Mouse (Mus musculus) Patski (cell line): ENCODE data around the gene Cacng5. TPM values are rescaled to one million over a fixed set of nuclear protein-coding genes. Genes with fewer than 3 reads are reported as not detected.

Experiments used
- ATAC-seq: fragments of 100-300 bp; one replicate; pipeline ENCODE4 v1.8.0; 2021
- CTCF ChIA-PET: fragments of 350-600 bp; sonication (Branson Sonifier 250); formaldehyde crosslinking; loops from one replicate; lab custom pipeline; 2022; ENCODE audit warnings: inconsistent platforms; lab: Charles Lee
- POLR2A ChIA-PET: fragments of 350-600 bp; sonication (Branson Sonifier 250); formaldehyde crosslinking; loops from one replicate; lab custom pipeline; 2022; ENCODE audit warnings: antibody characterized with exemption, inconsistent platforms; lab: Charles Lee
- DNase-seq: peaks from one replicate; pipeline ENCODE4 v3.0.0-alpha.2; 2011; ENCODE audit warnings: low read depth, low spot score
- H3K27me3 ChIP-seq: fragments of 371-371 bp; one replicate; pipeline ENCODE4 v1.5.1; 2021
- CTCF ChIP-seq: fragments of 100-300 bp; IDR thresholded peaks from one replicate; pipeline ENCODE4 v1.5.1; 2021
- in situ Hi-C: fragments of 300-500 bp; cut with MboI; formaldehyde crosslinking; loops from 3 replicates; pipeline ENCODE4 v1.11.1; 2018; ENCODE audit warnings: low pct_unique_long_range_greater_than_20kb, mixed read lengths
- polyA plus RNA-seq: library from polyadenylated mRNA; unstranded; gene quantifications from one replicate; pipeline ENCODE4 v1.2.3, GENCODE M21; 2021

The Cacng5 gene
- polyA plus RNA-seq, 1 experiment from 2014 or later, result not detected

GRCm38 (mm10) chr11:107887342-107887741, 27.5 kb downstream of the Cacng5 start:
- H3K27me3 ChIP-seq, result peaks cover 27% of the 10 kb centered on the region
- DNase-seq, result no peak
- ChIA-PET CTCF (interaction anchor here (1.8 kb wide), 1 partner anchor 22 kb away, joined by 4 read pairs; no protein-coding TSS in a partner anchor), POLR2A (no interaction called here)
- no peak for ATAC-seq
- in situ Hi-C loops, result no loop called here
- TF ChIP-seq CTCF, result no peak

GRCm38 (mm10) chr11:107876840-107877239, 38.0 kb downstream of the Cacng5 start:
- in situ Hi-C loops, result no loop called here
- no peak for ATAC-seq
- no peak for DNase-seq
- peaks cover 22% of the 10 kb centered on the region for H3K27me3 ChIP-seq
- ChIA-PET POLR2A (no interaction called here), CTCF (interaction anchor here (1.1 to 1.3 kb wide), 2 partner anchors 7 to 9 kb away, joined by 3 to 4 read pairs; no protein-coding TSS in a partner anchor)
- TF ChIP-seq CTCF, result no peak

GRCm38 (mm10) chr11:107875861-107876494, 38.9 kb downstream of the Cacng5 start:
- ChIA-PET CTCF (interaction anchor here (1.3 kb wide), 2 partner anchors 9 to 107 kb away, joined by 4 read pairs; no protein-coding TSS in a partner anchor), POLR2A (no interaction called here)
- peaks cover 14% of the 10 kb centered on the region for H3K27me3 ChIP-seq
- no peak for TF ChIP-seq CTCF
- ATAC-seq, result no peak
- in situ Hi-C loops, result no loop called here
- DNase-seq, result no peak

GRCm38 (mm10) chr11:107872743-107873142, 42.1 kb downstream of the Cacng5 start:
- DNase-seq, result no peak
- ATAC-seq, result no peak
- ChIA-PET CTCF (no interaction called here), POLR2A (no interaction called here)
- TF ChIP-seq CTCF, result no peak
- peaks cover 4% of the 10 kb centered on the region for H3K27me3 ChIP-seq
- in situ Hi-C loops, result loop anchor here (5.0 kb wide), 1 partner anchor 120 kb away; no protein-coding TSS in a partner anchor

GRCm38 (mm10) chr11:107867509-107867908, 47.3 kb downstream of the Cacng5 start:
- ChIA-PET CTCF (interaction anchor here (0.7 to 1.2 kb wide), 2 partner anchors 9 to 277 kb away, joined by 3 to 4 read pairs; no protein-coding TSS in a partner anchor), POLR2A (no interaction called here)
- DNase-seq, result no peak
- no peaks in the 10 kb centered on the region for H3K27me3 ChIP-seq
- no peak for ATAC-seq
- TF ChIP-seq CTCF, result no peak
- in situ Hi-C loops, result loop anchor here (10.0 kb wide), 1 partner anchor 547 kb away; no protein-coding TSS in a partner anchor

- peaks cover 13% of the 10 kb centered on the region for H3K27me3 ChIP-seq
- DNase-seq, result no peak
- ChIA-PET POLR2A (interaction anchor here (1.1 kb wide), 1 partner anchor 235 kb away, joined by 3 read pairs; no protein-coding TSS in a partner anchor), CTCF (interaction anchor here (0.8 to 3.3 kb wide), 15 partner anchors 10 to 583 kb away, joined by 3 to 17 read pairs (median 3); no protein-coding TSS in a partner anchor)
- peak; percentile 83 for TF ChIP-seq CTCF
- no peak for ATAC-seq
- in situ Hi-C loops, result loop anchor here (10.0 kb wide), 1 partner anchor 550 kb away; no protein-coding TSS in a partner anchor
These were observed 49.7 kb downstream of the Cacng5 start for GRCm38 (mm10) chr11:107865128-107865527.

- ATAC-seq (no peak), DNase-seq (no peak)
- peak; percentile 84 for TF ChIP-seq CTCF
- H3K27me3 ChIP-seq, result peaks cover 14% of the 10 kb centered on the region
- in situ Hi-C loops, result loop anchor here (10.0 kb wide), 1 partner anchor 551 kb away; no protein-coding TSS in a partner anchor
- POLR2A ChIA-PET, result no interaction called here
- CTCF ChIA-PET, result interaction anchor here (1.2 to 3.3 kb wide), 3 partner anchors 12 to 584 kb away, joined by 3 to 12 read pairs (median 3); no protein-coding TSS in a partner anchor
These were observed 50.8 kb downstream of the Cacng5 start for GRCm38 (mm10) chr11:107864024-107864423.

GRCm38 (mm10) chr11:107861738-107862137, 53.1 kb downstream of the Cacng5 start:
- TF ChIP-seq CTCF, result no peak
- ChIA-PET POLR2A (no interaction called here), CTCF (no interaction called here)
- no peak for ATAC-seq
- H3K27me3 ChIP-seq, result peaks cover 14% of the 10 kb centered on the region
- DNase-seq, result no peak
- in situ Hi-C loops, result loop anchor here (10.0 kb wide), 1 partner anchor 553 kb away; no protein-coding TSS in a partner anchor

- DNase-seq (no peak), ATAC-seq (no peak)
- ChIA-PET CTCF (interaction anchor here (1.0 to 1.2 kb wide), 3 partner anchors 9 to 123 kb away, joined by 3 to 4 read pairs (median 4); no protein-coding TSS in a partner anchor), POLR2A (no interaction called here)
- in situ Hi-C loops, result loop anchor here (10.0 kb wide), 1 partner anchor 555 kb away; no protein-coding TSS in a partner anchor
- TF ChIP-seq CTCF, result no peak
- peaks cover 14% of the 10 kb centered on the region for H3K27me3 ChIP-seq
These were observed 55.0 kb downstream of the Cacng5 start for GRCm38 (mm10) chr11:107859871-107860270.

- CTCF ChIA-PET, result interaction anchor here (1.0 to 1.2 kb wide), 4 partner anchors 9 to 223 kb away, joined by 3 to 4 read pairs (median 4); no protein-coding TSS in a partner anchor
- H3K27me3 ChIP-seq, result peaks cover 14% of the 10 kb centered on the region
- peak; percentile 85 for TF ChIP-seq CTCF
- DNase-seq, result no peak
- POLR2A ChIA-PET, result no interaction called here
- no peak for ATAC-seq
- in situ Hi-C loops, result no loop called here
These were observed 55.6 kb downstream of the Cacng5 start for GRCm38 (mm10) chr11:107859288-107859687.
